Mouse (Mus musculus): Measurements from ENCODE around the gene Hid1.

GRCm38 (mm10) chr11:115318245-115319027 is 49.1 kb downstream of the Hid1 start:
- TF ChIP-seq CTCF (IDR thresholded peaks at IDR 0.05; ENCODE audit: extremely low read depth, insufficient read depth, low read length) (no peak), POLR2A (IDR thresholded peaks at IDR 0.05; ENCODE audit: extremely low read depth, insufficient read depth, low read length) (no peak)

Data from cortical plate, adult 2 months (tissue).